Mouse (Mus musculus) lung, postnatal 0 days (tissue): ENCODE data around the gene Pim3. TPM values are rescaled to one million over a fixed set of nuclear protein-coding genes. Genes with fewer than 3 reads are reported as not detected.
"Not testable (repeated sequence)": the region's sequence is repeated elsewhere in the genome, so short reads cannot be mapped to it uniquely, and the experiment has no call there.

Experiments
- ATAC-seq: fragments of 200-750 bp; cut with Nextera tagmentation; 2 replicates; pipeline ENCODE4 v1.8.0; 2017; ENCODE audit warnings: moderate library complexity
- DNase-seq: peaks from one replicate; pipeline ENCODE4 v3.0.0-alpha.2; 2016; ENCODE audit warnings: low spot score
- H3K27ac ChIP-seq: fragments of 300-500 bp; sonication (generic); 2 replicates; pipeline ENCODE4 v1.5.1; 2014; ENCODE audit warnings: antibody characterized with exemption, mild to moderate bottlenecking, low read length, mixed read lengths
- H3K27me3 ChIP-seq: fragments of 300-500 bp; sonication (generic); replicated peaks from 2 replicates; pipeline ENCODE4 v1.6.1; 2014; ENCODE audit warnings: low read length, mixed read lengths; ENCODE audit not compliant: insufficient read depth
- H3K36me3 ChIP-seq: fragments of 300-500 bp; sonication (generic); 2 replicates; pipeline ENCODE4 v1.6.1; 2014; ENCODE audit warnings: low read length, mixed read lengths; ENCODE audit not compliant: insufficient read depth
- H3K4me1 ChIP-seq: fragments of 300-500 bp; sonication (generic); 2 replicates; pipeline ENCODE4 v1.6.1; 2014; ENCODE audit warnings: antibody characterized with exemption, low read depth, low read length, mixed read lengths; ENCODE audit not compliant: insufficient read depth
- H3K4me2 ChIP-seq: fragments of 300-500 bp; sonication (generic); replicated peaks from 2 replicates; pipeline ENCODE4 v1.6.1; 2014; ENCODE audit warnings: low read depth, mild to moderate bottlenecking, low read length, moderate library complexity, mixed read lengths
- H3K4me3 ChIP-seq: fragments of 300-500 bp; sonication (generic); 2 replicates; pipeline ENCODE4 v1.5.1; 2014; ENCODE audit warnings: low read depth, low read length
- H3K9ac ChIP-seq: fragments of 300-500 bp; sonication (generic); replicated peaks from 2 replicates; pipeline ENCODE4 v1.6.1; 2014; ENCODE audit warnings: low read depth, mild to moderate bottlenecking
- H3K9me3 ChIP-seq: fragments of 300-500 bp; sonication (generic); 2 replicates; pipeline ENCODE4 v1.6.1; 2016; ENCODE audit warnings: low read length, mixed read lengths
- CTCF ChIP-seq: IDR thresholded peaks from 2 replicates; pipeline ENCODE4 v1.5.1; 2016; ENCODE audit warnings: antibody characterized with exemption, mild to moderate bottlenecking
- EP300 ChIP-seq: IDR thresholded peaks from 2 replicates; pipeline ENCODE4 v1.6.1; 2016; ENCODE audit warnings: antibody characterized with exemption, mild to moderate bottlenecking, control low read depth
- WGBS: fragments of 180-500 bp; shearing (Covaris S2); extraction: QIAGEN DNeasy Blood & Tissue Kit; methylation state at CpG from one replicate; pipeline ENCODE4 v1.1.7; 2014; 5-methylcytosine and 5-hydroxymethylcytosine counted together
- polyA plus RNA-seq: library from polyadenylated mRNA; unstranded; fragments of >200 nt; fragmentation: Nextera tagmentation; extraction: Ambion mirVana; gene quantifications from 2 replicates; pipeline ENCODE4 v1.2.1, GENCODE M21; 2015

The Pim3 gene
- 66.0 and 69.6 TPM in 2 replicates for polyA plus RNA-seq

- WGBS, result 1% methylated on average over 73 of the region's 107 CpGs
- ATAC-seq, result peak; percentile 85
- H3K36me3 ChIP-seq, result peaks cover 9% of the 10 kb centered on the region; the same call in 1 of the 2 replicates
Measured at GRCm38 (mm10) chr15:88861772-88862622, at the start of gene Pim3. TSS of gene Pim3 (plus strand) at chr15:88862186.

GRCm38 (mm10) chr15:88813262-88813661, 48.7 kb upstream of the Pim3 start:
- Histone ChIP-seq H3K36me3 (no peaks in the 10 kb centered on the region), H3K27ac (no peak overlapping the region), H3K4me1 (no peaks in the 10 kb centered on the region), H3K9ac (no peak overlapping the region), H3K27me3 (no peaks in the 10 kb centered on the region), H3K4me3 (no peak overlapping the region), H3K4me2 (no peak overlapping the region), H3K9me3 (no peaks in the 10 kb centered on the region)
- DNase-seq, result no peak
- WGBS, result 84% methylated on average over 3 of the region's 3 CpGs
- no peak for ATAC-seq
- TF ChIP-seq CTCF (peak; percentile 38), EP300 (no peak)

More at GRCm38 (mm10) chr15:88861772-88862622, at the start of gene Pim3:
- Histone ChIP-seq H3K4me3 (peak within 1 kb of the TSS; percentile 95), H3K4me1 (peaks cover 15% of the 10 kb centered on the region), H3K27ac (peak within 1 kb of the TSS; percentile 99), H3K4me2 (peak within 1 kb of the TSS; percentile 82), H3K9me3 (no peaks in the 10 kb centered on the region), H3K9ac (peak within 1 kb of the TSS; percentile 98), H3K27me3 (no peaks in the 10 kb centered on the region)
- peak; percentile 57; the same call in 1 of the 2 replicates for TF ChIP-seq EP300
- TF ChIP-seq CTCF, result no peak
- peak; percentile 99 for DNase-seq

GRCm38 (mm10) chr15:88813873-88814272, 48.1 kb upstream of the Pim3 start:
- not testable (repeated sequence) for ATAC-seq, H3K4me1 ChIP-seq, H3K4me2 ChIP-seq, H3K9ac ChIP-seq, H3K4me3 ChIP-seq, H3K27me3 ChIP-seq, H3K27ac ChIP-seq, H3K36me3 ChIP-seq, H3K9me3 ChIP-seq, DNase-seq
- WGBS, result 95% methylated on average over 2 of the region's 2 CpGs

- H3K36me3 ChIP-seq, result no peaks in the 10 kb centered on the region
- no peak for DNase-seq
- H3K4me2 ChIP-seq, result no peak overlapping the region
- H3K27ac ChIP-seq, result no peak overlapping the region
- H3K9me3 ChIP-seq, result no peaks in the 10 kb centered on the region
- no peaks in the 10 kb centered on the region for H3K4me1 ChIP-seq
- no peak overlapping the region for H3K9ac ChIP-seq
- TF ChIP-seq EP300, result no peak
- peak; percentile 47 for TF ChIP-seq CTCF
- WGBS, result 95% methylated on average over 11 of the region's 11 CpGs
- H3K4me3 ChIP-seq, result no peak overlapping the region
- ATAC-seq, result no peak
- H3K27me3 ChIP-seq, result no peaks in the 10 kb centered on the region
Measured at GRCm38 (mm10) chr15:88814411-88815047, 47.5 kb upstream of the Pim3 start.

GRCm38 (mm10) chr15:88815196-88815700, 46.7 kb upstream of the Pim3 start:
- H3K27me3 ChIP-seq, result no peaks in the 10 kb centered on the region
- no peak overlapping the region for H3K4me2 ChIP-seq
- no peak overlapping the region for H3K9ac ChIP-seq
- DNase-seq (no peak), ATAC-seq (no peak)
- H3K4me1 ChIP-seq, result peaks cover 4% of the 10 kb centered on the region
- no peak overlapping the region for H3K4me3 ChIP-seq
- no peak for TF ChIP-seq EP300
- no peaks in the 10 kb centered on the region for H3K36me3 ChIP-seq
- no peak overlapping the region for H3K27ac ChIP-seq
- no peaks in the 10 kb centered on the region for H3K9me3 ChIP-seq
- 83% methylated on average over 6 of the region's 6 CpGs for WGBS
